Mouse (Mus musculus): ENCODE measurements at regions not wholly inside any gene's neighbourhood (a gene's known extent, or its start where the extent isn't known, plus 50 kb on each side); places are given as distances from the start of the nearest gene placed in this dataset.

DNA sequence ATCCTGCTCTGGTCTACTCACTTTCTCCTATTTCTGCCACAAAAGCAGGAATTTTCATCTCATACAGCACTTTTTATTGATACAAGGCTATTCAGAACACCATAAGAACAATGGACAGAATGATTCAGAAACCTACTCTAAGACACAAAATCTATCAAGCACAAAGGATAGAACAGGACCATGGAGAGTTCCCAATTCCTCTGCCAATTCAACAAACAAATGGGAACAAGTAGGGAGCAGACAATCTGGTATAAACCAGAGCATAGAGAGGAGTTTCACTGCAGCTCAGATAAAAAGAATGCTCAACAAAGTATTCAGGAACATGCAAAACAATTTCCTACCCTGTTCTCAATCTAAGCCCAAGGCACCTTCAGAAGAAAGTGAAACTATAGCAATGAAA lies 363.7 kb upstream of the Klf6 start:
- no peak overlapping the region for H3K9ac ChIP-seq
- no peak overlapping the region for H3K27ac ChIP-seq
- no peak for ATAC-seq (replicated peaks; ENCODE audit: insufficient number of reproducible peaks, insufficient read depth, low FRiP score, low read depth)
- H3K4me2 ChIP-seq, result no peak overlapping the region
- H3K9me3 ChIP-seq (replicated peaks), result no peaks in the 10 kb centered on the region
- H3K4me3 ChIP-seq, result no peak overlapping the region
- no peaks in the 10 kb centered on the region for H3K36me3 ChIP-seq
- no peaks in the 10 kb centered on the region for H3K4me1 ChIP-seq (replicated peaks)
- H3K27me3 ChIP-seq, result no peaks in the 10 kb centered on the region

DNA sequence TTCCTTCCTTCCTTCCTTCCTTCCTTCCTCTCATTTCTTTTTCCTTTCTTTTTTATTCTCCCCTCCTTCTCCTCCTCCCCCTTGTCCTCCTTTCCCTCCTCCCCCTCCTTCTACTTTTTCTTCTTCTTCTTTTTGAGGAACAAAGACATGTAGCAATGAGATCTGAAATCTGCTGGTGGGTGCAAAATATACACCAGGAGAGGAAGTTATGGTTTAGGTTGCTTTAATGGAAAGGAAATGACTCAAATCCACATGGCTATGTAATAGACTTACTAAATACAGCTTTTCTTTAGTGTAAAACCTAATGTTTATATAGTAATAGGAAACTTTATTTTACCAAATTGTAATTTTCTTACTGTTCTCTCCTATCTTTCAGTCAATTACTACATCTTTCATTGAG lies 349.5 kb upstream of the Klf6 start:
- no peak overlapping the region for H3K4me3 ChIP-seq
- no peaks in the 10 kb centered on the region for H3K27me3 ChIP-seq
- ATAC-seq (replicated peaks; ENCODE audit: insufficient number of reproducible peaks, insufficient read depth, low FRiP score, low read depth), result no peak
- no peak overlapping the region for H3K27ac ChIP-seq
- H3K4me1 ChIP-seq (replicated peaks), result no peaks in the 10 kb centered on the region
- H3K36me3 ChIP-seq, result no peaks in the 10 kb centered on the region
- no peaks in the 10 kb centered on the region for H3K9me3 ChIP-seq (replicated peaks)
- no peak overlapping the region for H3K9ac ChIP-seq
- no peak overlapping the region for H3K4me2 ChIP-seq

DNA sequence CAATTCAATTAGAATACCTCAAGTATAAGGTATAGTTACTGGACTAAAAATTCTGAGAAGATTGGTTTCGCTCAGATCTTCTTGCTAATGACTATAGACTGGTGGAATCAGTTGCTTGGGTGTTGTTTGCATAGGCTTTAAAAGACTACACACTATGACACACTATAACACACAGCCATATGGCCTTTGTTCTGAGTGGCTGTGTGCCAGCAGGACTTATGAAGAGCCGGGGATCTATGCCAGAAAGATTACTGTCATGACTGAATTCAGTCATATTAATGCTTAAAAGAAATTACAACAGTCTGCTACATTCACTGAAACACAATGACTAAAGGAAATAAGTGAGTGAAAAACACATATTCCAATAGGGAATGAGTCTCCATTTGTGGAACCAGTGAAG lies 345.7 kb upstream of the Klf6 start:
- Histone ChIP-seq H3K4me3 (no peak overlapping the region), H3K27me3 (no peaks in the 10 kb centered on the region), H3K4me2 (no peak overlapping the region), H3K27ac (no peak overlapping the region), H3K9me3 (replicated peaks) (no peaks in the 10 kb centered on the region), H3K9ac (no peak overlapping the region), H3K4me1 (replicated peaks) (no peaks in the 10 kb centered on the region), H3K36me3 (no peaks in the 10 kb centered on the region)
- ATAC-seq (replicated peaks; ENCODE audit: insufficient number of reproducible peaks, insufficient read depth, low FRiP score, low read depth), result no peak
- WGBS, result 61% methylated on average over 2 of the region's 2 CpGs

DNA sequence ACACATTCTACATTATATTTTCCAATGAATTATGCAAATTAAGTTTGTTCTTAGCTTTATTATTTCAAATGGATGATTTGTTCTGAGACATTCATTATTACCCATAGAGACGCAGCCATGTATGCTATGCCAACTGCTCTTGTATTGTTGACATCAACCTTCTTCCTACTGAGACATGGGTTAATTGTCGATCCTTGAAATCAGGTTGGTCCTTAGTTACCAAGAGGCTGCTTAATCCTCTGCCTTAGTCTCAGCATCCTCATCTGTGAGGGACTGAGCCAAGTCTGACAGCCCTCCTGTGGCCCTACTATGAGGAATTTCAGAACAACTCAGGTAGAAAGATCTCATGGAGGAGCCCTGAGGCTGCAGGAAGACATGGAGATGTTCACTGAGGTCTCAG lies 345.2 kb upstream of the Klf6 start:
- Histone ChIP-seq H3K4me3 (no peak overlapping the region), H3K27ac (no peak overlapping the region), H3K4me1 (replicated peaks) (no peaks in the 10 kb centered on the region), H3K9me3 (replicated peaks) (no peaks in the 10 kb centered on the region), H3K36me3 (no peaks in the 10 kb centered on the region), H3K4me2 (no peak overlapping the region), H3K9ac (no peak overlapping the region), H3K27me3 (no peaks in the 10 kb centered on the region)
- ATAC-seq (replicated peaks; ENCODE audit: insufficient number of reproducible peaks, insufficient read depth, low FRiP score, low read depth), result no peak
- WGBS, result 88% methylated on average over 2 of the region's 2 CpGs

DNA sequence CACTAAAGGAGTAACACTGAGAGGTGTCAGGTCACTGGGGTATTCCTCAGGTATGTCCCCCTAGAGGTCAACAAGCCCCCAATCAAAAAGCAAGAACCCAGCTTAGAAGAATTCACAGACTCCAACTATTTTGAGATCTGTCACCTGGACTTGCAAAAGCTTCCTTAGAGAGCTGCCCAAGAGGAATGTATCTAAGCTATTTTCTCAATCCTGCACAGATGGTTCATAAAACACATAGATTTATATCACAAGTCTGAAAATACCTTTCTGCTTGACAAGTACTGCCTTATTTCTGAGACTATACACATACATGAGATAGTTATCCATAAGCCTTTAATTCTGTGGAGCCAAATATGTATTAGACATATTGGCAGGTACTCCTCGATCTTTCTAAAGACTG lies 342.1 kb upstream of the Klf6 start:
- H3K9me3 ChIP-seq (replicated peaks), result no peaks in the 10 kb centered on the region
- ATAC-seq (replicated peaks; ENCODE audit: insufficient number of reproducible peaks, insufficient read depth, low FRiP score, low read depth), result no peak
- H3K36me3 ChIP-seq, result no peaks in the 10 kb centered on the region
- no peak overlapping the region for H3K4me2 ChIP-seq
- no peaks in the 10 kb centered on the region for H3K4me1 ChIP-seq (replicated peaks)
- 80% methylated on average over 1 of the region's 1 CpGs for WGBS
- H3K4me3 ChIP-seq, result no peak overlapping the region
- H3K27me3 ChIP-seq, result no peaks in the 10 kb centered on the region
- H3K27ac ChIP-seq, result no peak overlapping the region
- no peak overlapping the region for H3K9ac ChIP-seq

DNA sequence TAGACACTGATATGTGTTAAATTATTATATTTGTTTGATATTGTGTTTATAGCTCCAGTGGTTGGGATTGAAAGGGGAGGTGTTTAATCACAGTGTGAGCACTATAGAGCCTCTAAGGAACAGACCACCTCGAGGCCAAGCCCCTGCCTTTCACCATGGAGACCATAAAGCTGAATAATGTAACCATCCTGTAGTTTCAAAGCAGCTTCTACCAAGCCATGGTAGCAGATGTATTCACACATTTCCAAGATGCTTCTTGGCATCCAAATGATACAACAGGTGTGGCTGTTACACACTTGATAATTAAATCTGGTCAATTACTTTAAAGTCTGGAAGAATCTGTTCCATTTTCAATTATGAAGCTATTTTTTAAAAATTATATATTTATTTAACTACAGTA lies 341.7 kb upstream of the Klf6 start:
- Histone ChIP-seq H3K27ac (no peak overlapping the region), H3K4me1 (replicated peaks) (no peaks in the 10 kb centered on the region), H3K9ac (no peak overlapping the region), H3K36me3 (no peaks in the 10 kb centered on the region), H3K4me2 (no peak overlapping the region), H3K27me3 (no peaks in the 10 kb centered on the region), H3K9me3 (replicated peaks) (no peaks in the 10 kb centered on the region), H3K4me3 (no peak overlapping the region)
- ATAC-seq (replicated peaks; ENCODE audit: insufficient number of reproducible peaks, insufficient read depth, low FRiP score, low read depth), result no peak
- 44% methylated on average over 1 of the region's 1 CpGs for WGBS

DNA sequence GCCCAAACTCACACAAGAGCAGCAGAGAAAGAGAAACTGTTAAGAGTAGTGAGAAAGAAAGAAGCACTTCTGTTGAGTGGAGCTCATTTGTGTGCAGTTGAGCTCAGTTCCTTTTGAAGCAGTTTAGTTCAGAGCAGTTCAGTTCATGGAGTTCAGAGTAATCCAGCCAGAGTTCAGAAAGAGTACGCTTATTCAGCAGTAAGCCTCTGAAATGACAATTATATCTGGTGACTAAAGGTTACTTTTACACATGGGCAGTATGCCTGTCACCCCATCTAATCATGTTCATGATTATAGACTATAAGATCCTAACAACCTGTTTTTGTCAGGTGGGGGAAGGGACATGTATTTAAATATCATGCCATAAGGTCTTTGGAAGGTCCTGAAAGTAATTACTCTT lies 333.9 kb upstream of the Klf6 start:
- Histone ChIP-seq H3K9ac (no peak overlapping the region), H3K4me2 (no peak overlapping the region), H3K4me1 (replicated peaks) (no peaks in the 10 kb centered on the region), H3K27ac (no peak overlapping the region), H3K4me3 (no peak overlapping the region), H3K9me3 (replicated peaks) (no peaks in the 10 kb centered on the region), H3K36me3 (no peaks in the 10 kb centered on the region), H3K27me3 (no peaks in the 10 kb centered on the region)
- no peak for ATAC-seq (replicated peaks; ENCODE audit: insufficient number of reproducible peaks, insufficient read depth, low FRiP score, low read depth)
- 98% methylated on average over 1 of the region's 1 CpGs for WGBS

DNA sequence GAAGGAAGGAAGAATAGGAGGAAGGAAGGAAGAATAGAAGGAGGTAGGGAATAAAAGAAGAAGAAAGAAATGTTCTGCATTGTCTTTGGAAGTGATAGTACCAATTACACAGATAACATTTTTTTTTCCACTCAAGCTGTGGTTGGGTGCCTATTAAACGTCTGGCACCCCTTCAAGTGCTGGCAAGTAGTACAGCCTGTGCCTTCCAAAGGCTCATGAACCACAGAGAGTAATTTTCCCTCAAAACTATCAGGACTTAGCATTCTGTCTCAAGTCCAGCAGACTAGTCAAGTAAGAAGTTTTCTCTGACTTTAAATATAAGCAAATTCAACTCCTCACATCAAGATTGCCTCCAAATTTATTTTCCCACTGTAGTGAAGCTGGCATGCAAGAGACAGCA lies 321.0 kb upstream of the Klf6 start:
- Histone ChIP-seq H3K36me3 (no peaks in the 10 kb centered on the region), H3K4me2 (no peak overlapping the region), H3K4me3 (no peak overlapping the region), H3K4me1 (replicated peaks) (no peaks in the 10 kb centered on the region), H3K27me3 (no peaks in the 10 kb centered on the region), H3K9ac (no peak overlapping the region), H3K9me3 (replicated peaks) (no peaks in the 10 kb centered on the region), H3K27ac (no peak overlapping the region)
- WGBS, result 52% methylated on average over 1 of the region's 1 CpGs
- no peak for ATAC-seq (replicated peaks; ENCODE audit: insufficient number of reproducible peaks, insufficient read depth, low FRiP score, low read depth)

DNA sequence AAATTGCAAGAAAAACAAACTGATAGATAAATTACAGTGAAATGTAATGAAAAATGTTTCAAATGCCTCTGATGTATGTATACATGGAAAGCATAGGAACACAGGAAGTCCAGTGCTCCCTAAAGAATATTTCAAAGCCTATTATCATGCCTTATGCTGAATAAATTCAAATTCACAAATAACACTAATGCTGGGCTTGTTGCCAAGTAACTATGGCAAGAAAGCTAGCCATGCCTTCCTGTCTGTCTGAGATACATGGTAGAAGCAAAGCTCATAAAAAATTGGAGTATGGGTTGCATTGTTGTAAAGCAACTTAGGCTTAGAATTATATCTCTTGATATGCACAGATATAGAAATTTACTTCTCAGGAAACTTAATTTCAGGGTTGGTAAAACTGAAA lies 315.8 kb upstream of the Klf6 start:
- Histone ChIP-seq H3K27ac (no peak overlapping the region), H3K9ac (no peak overlapping the region), H3K4me1 (replicated peaks) (peaks cover 11% of the 10 kb centered on the region), H3K4me2 (no peak overlapping the region), H3K4me3 (no peak overlapping the region), H3K36me3 (no peaks in the 10 kb centered on the region), H3K27me3 (no peaks in the 10 kb centered on the region), H3K9me3 (replicated peaks) (no peaks in the 10 kb centered on the region)
- no peak for ATAC-seq (replicated peaks; ENCODE audit: insufficient number of reproducible peaks, insufficient read depth, low FRiP score, low read depth)

DNA sequence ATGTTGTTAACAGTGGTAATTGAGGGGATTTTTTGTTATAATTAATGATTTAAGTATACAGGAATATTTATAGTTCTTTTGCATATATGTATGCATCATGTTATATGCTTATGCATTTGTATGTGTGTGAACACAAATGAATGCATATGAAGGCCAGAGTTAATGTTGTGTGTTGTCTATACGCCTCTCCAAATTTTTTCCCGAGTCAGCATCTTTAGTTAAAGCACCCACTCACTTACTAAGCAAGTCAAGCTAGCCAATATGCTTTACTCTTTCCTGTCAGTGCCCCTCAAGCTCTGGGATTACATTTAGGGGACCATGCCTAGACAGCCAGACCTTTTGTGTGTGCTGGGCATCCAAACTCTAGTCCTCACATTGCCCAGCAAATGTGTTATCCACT lies 315.3 kb upstream of the Klf6 start:
- ATAC-seq (replicated peaks; ENCODE audit: insufficient number of reproducible peaks, insufficient read depth, low FRiP score, low read depth), result no peak
- Histone ChIP-seq H3K27me3 (no peaks in the 10 kb centered on the region), H3K9me3 (replicated peaks) (no peaks in the 10 kb centered on the region), H3K4me3 (no peak overlapping the region), H3K4me2 (no peak overlapping the region), H3K27ac (no peak overlapping the region), H3K9ac (no peak overlapping the region), H3K36me3 (no peaks in the 10 kb centered on the region), H3K4me1 (replicated peaks) (peaks cover 11% of the 10 kb centered on the region)
- WGBS, result 84% methylated on average over 2 of the region's 2 CpGs

DNA sequence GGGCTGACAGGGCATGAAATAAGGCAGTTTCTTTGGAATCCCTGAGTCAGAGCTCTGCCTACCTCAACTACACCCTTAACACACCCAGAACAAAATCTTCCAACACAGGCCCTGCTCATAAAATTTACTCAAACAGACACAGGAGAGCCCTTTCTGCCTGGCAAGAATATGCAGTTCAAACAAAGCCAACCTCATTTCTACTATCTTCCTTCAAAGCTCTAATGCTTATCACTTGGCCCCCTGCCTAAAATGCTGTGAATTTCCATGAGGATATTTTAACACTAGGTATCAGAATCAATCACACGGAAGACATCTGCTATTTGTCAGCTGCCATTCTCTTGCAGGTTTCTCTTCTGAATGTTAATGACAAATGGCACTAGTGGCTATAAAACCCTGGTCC lies 314.3 kb upstream of the Klf6 start:
- Histone ChIP-seq H3K9ac (no peak overlapping the region), H3K27ac (peak overlapping the region; percentile 28), H3K9me3 (replicated peaks) (no peaks in the 10 kb centered on the region), H3K36me3 (no peaks in the 10 kb centered on the region), H3K4me3 (no peak overlapping the region), H3K27me3 (no peaks in the 10 kb centered on the region), H3K4me2 (no peak overlapping the region), H3K4me1 (replicated peaks) (peaks cover 11% of the 10 kb centered on the region)
- 33% methylated on average over 1 of the region's 1 CpGs for WGBS
- ATAC-seq (replicated peaks; ENCODE audit: insufficient number of reproducible peaks, insufficient read depth, low FRiP score, low read depth), result no peak

DNA sequence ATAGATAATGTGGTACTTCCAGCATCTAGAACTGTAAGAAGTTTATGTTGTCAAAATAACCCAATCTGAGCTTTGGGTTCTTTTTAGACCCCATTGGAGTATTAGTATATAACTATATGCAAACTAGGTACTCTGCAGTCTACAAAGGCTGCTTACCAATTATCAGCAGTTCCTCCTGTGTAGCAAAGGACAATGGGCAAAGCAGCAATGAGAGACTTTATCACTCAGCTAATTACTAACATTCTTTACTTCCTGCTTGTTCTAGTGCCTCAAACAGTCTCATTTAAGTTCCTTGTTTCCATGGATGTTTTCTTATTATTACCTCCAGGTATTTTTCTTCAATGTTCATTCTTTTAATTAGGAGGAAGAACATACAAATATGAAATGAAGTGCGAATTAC lies 312.5 kb upstream of the Klf6 start:
- Histone ChIP-seq H3K27me3 (no peaks in the 10 kb centered on the region), H3K9ac (no peak overlapping the region), H3K27ac (no peak overlapping the region), H3K9me3 (replicated peaks) (no peaks in the 10 kb centered on the region), H3K4me1 (replicated peaks) (peaks cover 14% of the 10 kb centered on the region), H3K4me3 (no peak overlapping the region), H3K4me2 (no peak overlapping the region), H3K36me3 (no peaks in the 10 kb centered on the region)
- 93% methylated on average over 1 of the region's 1 CpGs for WGBS
- ATAC-seq (replicated peaks; ENCODE audit: insufficient number of reproducible peaks, insufficient read depth, low FRiP score, low read depth), result no peak

DNA sequence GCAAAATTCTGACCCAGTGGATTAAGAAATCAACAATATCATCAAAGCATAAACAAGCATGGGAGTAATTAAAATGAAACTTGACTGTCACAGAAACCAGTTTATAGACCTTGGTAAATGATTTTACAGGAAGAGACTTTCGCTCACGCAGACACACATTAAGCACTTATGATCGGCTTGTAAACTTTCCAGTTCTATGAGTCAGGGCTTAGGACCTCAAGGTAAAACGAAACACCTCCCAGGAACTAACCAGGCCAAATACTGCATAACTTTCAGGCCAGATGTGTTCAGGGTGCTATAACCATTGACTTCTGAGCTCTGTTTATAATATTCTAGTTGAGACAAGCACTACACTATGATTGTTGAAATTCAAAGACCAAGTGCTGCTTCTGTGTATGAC lies 312.1 kb upstream of the Klf6 start:
- no peak for ATAC-seq (replicated peaks; ENCODE audit: insufficient number of reproducible peaks, insufficient read depth, low FRiP score, low read depth)
- peaks cover 14% of the 10 kb centered on the region for H3K4me1 ChIP-seq (replicated peaks)
- H3K36me3 ChIP-seq, result no peaks in the 10 kb centered on the region
- 84% methylated on average over 4 of the region's 4 CpGs for WGBS
- H3K27me3 ChIP-seq, result no peaks in the 10 kb centered on the region
- no peak overlapping the region for H3K9ac ChIP-seq
- H3K27ac ChIP-seq, result no peak overlapping the region
- H3K4me3 ChIP-seq, result no peak overlapping the region
- H3K9me3 ChIP-seq (replicated peaks), result no peaks in the 10 kb centered on the region
- H3K4me2 ChIP-seq, result no peak overlapping the region

Data from heart, embryonic 15.5 days (tissue).